8 mouse cellular contexts compared by ENCODE assay signal in genomic region chr1:189012846-189013586, GRCm38 (mm10). TPM values are rescaled to one million over a fixed set of nuclear protein-coding genes. Genes with fewer than 3 reads are reported as not detected.
DNase-seq lines count a peak whose midpoint lies in the region; ATAC-seq and TF ChIP-seq lines count a peak whose summit lies in the region.

No protein-coding gene starts in this region.

- peaks cover 11% of the 10 kb centered on the region for H3K27me3 ChIP-seq in hindbrain, embryonic 16.5 days (replicated peaks; ENCODE audit: control insufficient read depth, insufficient read depth, low read length)
- no peaks in the 10 kb centered on the region for H3K27me3 ChIP-seq in lung, embryonic 14.5 days (ENCODE audit: insufficient read depth, low read length)
- no peaks in the 10 kb centered on the region for H3K27me3 ChIP-seq in stomach, embryonic 16.5 days (ENCODE audit: control insufficient read depth, insufficient read depth, low read length)

- H3K4me3 ChIP-seq in hindbrain, embryonic 16.5 days (ENCODE audit: low read length), result no peak overlapping the region
- H3K4me3 ChIP-seq in lung, embryonic 14.5 days (ENCODE audit: low read depth, low read length), result peak overlapping the region; percentile 15; the same call in 1 of the 2 replicates
- H3K4me3 ChIP-seq in stomach, embryonic 16.5 days (replicated peaks; ENCODE audit: low read length), result peak overlapping the region; percentile 15; the same call in 1 of the 2 replicates

- no peak overlapping the region for H3K27ac ChIP-seq in hindbrain, embryonic 16.5 days (ENCODE audit: low read depth, low read length)
- peak overlapping the region; percentile 42; the same call in 1 of the 2 replicates for H3K27ac ChIP-seq in lung, embryonic 14.5 days (ENCODE audit: low read depth)
- peak overlapping the region; percentile 50 for H3K27ac ChIP-seq in stomach, embryonic 16.5 days (ENCODE audit: low read length)

- peaks cover 15% of the 10 kb centered on the region for H3K4me1 ChIP-seq in hindbrain, embryonic 16.5 days (ENCODE audit: control insufficient read depth, insufficient read depth, low read depth, low read length)
- H3K4me1 ChIP-seq in lung, embryonic 14.5 days (ENCODE audit: insufficient read depth), result peaks cover 11% of the 10 kb centered on the region; the same call in 1 of the 2 replicates
- H3K4me1 ChIP-seq in stomach, embryonic 16.5 days (ENCODE audit: control insufficient read depth, insufficient read depth, low read length), result peaks cover 16% of the 10 kb centered on the region

- DNase-seq in embryo, embryonic 10 days (ENCODE audit: low spot score), result peak; percentile 50
- no peak for DNase-seq in embryo, embryonic 9.5 days (ENCODE audit: extremely low spot score)
- peak; percentile 69 for DNase-seq in adrenal gland, postnatal 14 days
- DNase-seq in lung, embryonic 14.5 days, result peak; percentile 80
- DNase-seq in cerebellum, adult 11 months, result no peak
- no peak for DNase-seq in cerebellum, postnatal 4 days (ENCODE audit: low spot score in 2 of 2)

- WGBS in hindbrain, embryonic 16.5 days, result 8% methylated on average over 16 of the region's 16 CpGs
- WGBS in lung, embryonic 14.5 days, result 4% methylated on average over 16 of the region's 16 CpGs
- 3% methylated on average over 16 of the region's 16 CpGs for WGBS in stomach, embryonic 16.5 days

- H3K36me3 ChIP-seq in hindbrain, embryonic 16.5 days (ENCODE audit: control insufficient read depth, insufficient read depth, low read length), result no peaks in the 10 kb centered on the region
- no peaks in the 10 kb centered on the region for H3K36me3 ChIP-seq in lung, embryonic 14.5 days (ENCODE audit: insufficient read depth)
- no peaks in the 10 kb centered on the region for H3K36me3 ChIP-seq in stomach, embryonic 16.5 days (ENCODE audit: control insufficient read depth, insufficient read depth, low read length)

- H3K4me2 ChIP-seq in hindbrain, embryonic 16.5 days (ENCODE audit: low read length), result peak overlapping the region; percentile 37
- peak overlapping the region; percentile 58 for H3K4me2 ChIP-seq in lung, embryonic 14.5 days
- peak overlapping the region; percentile 44 for H3K4me2 ChIP-seq in stomach, embryonic 16.5 days (ENCODE audit: low read depth, low read length)

- H3K9ac ChIP-seq in hindbrain, embryonic 16.5 days (ENCODE audit: low read depth, low read length), result no peak overlapping the region; the same call in 1 of the 2 replicates
- peak overlapping the region; percentile 32 for H3K9ac ChIP-seq in lung, embryonic 14.5 days
- no peak overlapping the region for H3K9ac ChIP-seq in stomach, embryonic 16.5 days (ENCODE audit: low read length)

- H3K9me3 ChIP-seq in hindbrain, embryonic 16.5 days (ENCODE audit: control insufficient read depth, low read length), result no peaks in the 10 kb centered on the region
- H3K9me3 ChIP-seq in lung, embryonic 14.5 days (ENCODE audit: low read depth, low read length), result no peaks in the 10 kb centered on the region
- H3K9me3 ChIP-seq in stomach, embryonic 16.5 days (replicated peaks; ENCODE audit: control insufficient read depth, low read length), result no peaks in the 10 kb centered on the region

- no peak for TF ChIP-seq CTCF in lung, embryonic 14.5 days (IDR thresholded peaks at IDR 0.05; ENCODE audit: low read depth)

- 0 out of 2 replicates have a peak, but pooled peaks have one; percentile 14 for ATAC-seq in hindbrain, embryonic 16.5 days
- ATAC-seq in lung, embryonic 14.5 days (ENCODE audit: insufficient read depth), result peak; percentile 57; the same call in 1 of the 2 replicates
- ATAC-seq in stomach, embryonic 16.5 days (ENCODE audit: insufficient read depth, low FRiP score), result no peak; the same call in 1 of the 2 replicates

RNA-seq across cellular contexts. Expression of gene Kctd3, which starts 5.4 kb away (rescaled TPM):
- 46.9 and 54.5 TPM in 2 replicates for total RNA-seq in adrenal gland, postnatal 14 days (2021)
- 45.8 and 50.5 TPM in 2 replicates for polyA plus RNA-seq in hindbrain, embryonic 16.5 days (2015; fragmentation: Nextera tagmentation; extraction: Ambion mirVana)
- 38.7 and 45.9 TPM in 2 replicates for polyA plus RNA-seq in lung, embryonic 14.5 days (2014; fragmentation: Nextera tagmentation; extraction: Ambion mirVana)
- polyA plus RNA-seq in stomach, embryonic 16.5 days (2015; fragmentation: Nextera tagmentation; extraction: Ambion mirVana), result 20.1 and 21.9 TPM in 2 replicates

Comparison
In these comparisons a context has a peak if more than half of its experiments do, and no peak if none do; other contexts are left out.
1. DNase-seq: peak in embryo, embryonic 10 days (single experiment), adrenal gland, postnatal 14 days (single experiment) and lung, embryonic 14.5 days (single experiment); none in embryo, embryonic 9.5 days (single experiment), cerebellum, adult 11 months (single experiment) and cerebellum, postnatal 4 days (0 of 2).
2. Peak in every context shown above with its lines, with median percentiles within 50 percentile points of each other: H3K4me2 ChIP-seq.